Mouse (Mus musculus) cerebellum, postnatal 14 days (tissue): ENCODE data around the gene Ift43.

Source experiments
- DNase-seq, 2 experiments: peaks; one replicate each; pipeline ENCODE4 v3.0.0; 2021; ENCODE audit warnings: mixed read lengths in 2 of 2

The Ift43 gene

DNA sequence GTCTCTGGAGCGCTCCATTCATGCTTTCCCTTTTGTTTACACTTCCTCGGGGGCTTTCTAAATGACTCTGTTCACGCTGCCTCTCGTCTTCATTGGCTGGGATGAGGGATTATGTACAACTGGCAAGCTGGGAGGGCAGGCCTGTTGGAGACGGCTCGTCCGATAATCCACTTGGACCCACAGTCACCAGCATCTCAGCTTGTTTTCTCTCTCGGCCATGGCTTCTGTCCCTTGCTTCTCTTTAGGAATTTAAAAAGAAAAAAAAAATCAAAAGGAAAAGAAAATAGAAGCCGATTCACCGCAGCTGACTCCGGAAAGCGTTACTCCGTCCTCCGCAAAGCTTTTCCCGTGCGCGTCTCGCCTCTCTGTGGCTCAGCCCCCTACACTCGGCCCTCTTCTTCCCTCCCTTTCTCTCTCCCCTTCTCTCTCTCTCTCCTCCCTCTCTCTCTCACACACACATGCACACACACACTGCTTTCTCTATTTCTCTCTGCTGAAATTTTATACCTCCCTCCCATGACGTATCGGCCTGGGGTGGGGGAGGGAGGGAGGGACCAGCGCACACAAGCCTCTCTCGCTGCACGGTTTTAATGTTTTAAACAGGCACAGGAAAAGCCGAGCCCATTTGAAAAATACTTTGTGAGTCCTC is 3.7 kb upstream of the Ift43 start, which contains the start of gene Tgfb3:
TSS of gene Tgfb3 (minus strand) at position 489 of the 649 bp plus-strand sequence.
- DNase-seq, result peak; percentile 36 to 55

- peak; percentile 97 for DNase-seq
Measured at GRCm38 (mm10) chr12:86079202-86079667, 3.1 kb upstream of the Ift43 start.

- no peak for DNase-seq
Measured at GRCm38 (mm10) chr12:86085873-86086272, 3.5 kb downstream of the Ift43 start.

DNA sequence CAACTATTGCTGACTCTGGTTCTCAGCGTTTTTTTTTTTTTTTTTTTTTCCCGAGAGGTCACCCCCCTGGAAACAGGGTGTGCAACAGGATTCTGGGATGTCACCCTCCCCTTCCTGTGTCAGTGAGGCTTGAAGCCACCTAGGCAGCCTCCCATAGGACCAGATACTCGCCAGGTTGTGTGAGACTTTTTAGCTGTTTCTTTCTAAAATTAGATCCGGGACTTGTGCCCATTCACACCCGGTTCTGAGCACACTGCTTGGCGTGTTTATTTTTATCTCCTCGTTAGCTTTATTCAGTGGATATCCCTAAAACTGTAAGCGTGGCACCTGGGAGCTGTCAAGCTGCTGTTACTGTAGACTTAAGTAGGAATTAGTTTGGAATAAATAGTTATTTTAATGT is 4.2 kb downstream of the Ift43 start:
- no peak for DNase-seq

DNA sequence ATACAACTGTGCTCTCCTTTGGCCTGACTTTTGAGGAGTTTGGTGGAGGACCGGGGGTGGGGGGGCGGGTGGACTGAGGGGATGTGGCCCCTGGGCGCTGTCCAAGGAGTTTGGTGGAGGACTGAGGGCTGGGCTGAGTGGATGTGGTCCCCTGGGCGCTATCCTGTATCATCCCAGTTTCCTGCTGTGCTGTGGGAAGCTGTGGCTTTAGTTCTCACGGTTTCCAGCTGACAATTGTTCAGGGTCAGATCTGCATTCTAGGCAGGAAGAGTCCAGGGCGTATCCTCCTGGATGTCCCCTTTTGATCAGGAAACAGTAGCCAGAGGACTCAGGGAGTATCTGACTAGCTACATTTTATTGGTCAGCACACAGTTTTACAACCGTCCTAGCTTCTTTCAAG is 5.7 kb downstream of the Ift43 start:
- DNase-seq, result no peak

DNA sequence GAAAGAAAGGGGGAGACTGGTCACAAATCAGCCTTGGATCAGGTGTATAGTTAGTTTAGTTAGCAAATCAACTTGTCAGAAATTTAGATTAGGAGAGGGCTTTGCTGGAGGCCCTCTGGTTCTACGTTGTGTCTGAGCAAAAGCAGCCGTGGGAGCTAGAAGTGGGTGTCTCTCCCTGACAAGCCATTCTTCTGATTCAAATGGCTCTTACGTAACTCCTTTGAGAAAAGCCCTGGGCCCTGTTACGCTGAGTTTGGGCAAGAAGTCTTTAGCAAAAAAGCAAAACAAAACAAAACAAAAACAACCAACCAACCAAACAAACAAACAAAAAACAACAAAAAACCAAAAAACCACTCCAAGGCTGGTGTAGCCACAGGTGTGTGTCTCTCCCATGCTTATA is 8.4 kb downstream of the Ift43 start:
- DNase-seq, result no peak

- peak; percentile 49 to 50 for DNase-seq
Measured at GRCm38 (mm10) chr12:86091601-86092132, 9.3 kb downstream of the Ift43 start.

- no peak for DNase-seq
Measured at GRCm38 (mm10) chr12:86094075-86094474, 11.7 kb downstream of the Ift43 start.

DNA sequence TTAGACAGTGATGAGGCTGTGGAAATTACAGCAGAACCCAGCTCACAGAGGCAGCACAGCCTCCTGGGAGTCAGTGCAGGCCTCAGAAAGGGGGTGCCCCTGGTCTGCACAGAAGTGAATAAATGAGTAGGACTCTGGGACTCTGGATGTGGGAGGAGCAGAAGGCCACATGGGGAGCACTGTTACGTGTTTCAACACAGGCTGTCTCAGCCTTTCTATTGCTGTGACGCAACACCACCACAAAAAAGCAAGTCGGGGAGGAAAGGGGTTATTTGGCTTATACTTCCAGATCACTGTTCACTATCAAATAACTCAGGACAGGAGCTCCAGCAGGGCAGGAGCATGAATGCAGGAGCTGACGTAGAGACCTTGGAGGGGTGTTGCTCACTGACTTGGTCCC is 13.5 kb downstream of the Ift43 start:
- no peak for DNase-seq

GRCm38 (mm10) chr12:86097781-86098180 is 15.4 kb downstream of the Ift43 start:
- no peak for DNase-seq

DNA sequence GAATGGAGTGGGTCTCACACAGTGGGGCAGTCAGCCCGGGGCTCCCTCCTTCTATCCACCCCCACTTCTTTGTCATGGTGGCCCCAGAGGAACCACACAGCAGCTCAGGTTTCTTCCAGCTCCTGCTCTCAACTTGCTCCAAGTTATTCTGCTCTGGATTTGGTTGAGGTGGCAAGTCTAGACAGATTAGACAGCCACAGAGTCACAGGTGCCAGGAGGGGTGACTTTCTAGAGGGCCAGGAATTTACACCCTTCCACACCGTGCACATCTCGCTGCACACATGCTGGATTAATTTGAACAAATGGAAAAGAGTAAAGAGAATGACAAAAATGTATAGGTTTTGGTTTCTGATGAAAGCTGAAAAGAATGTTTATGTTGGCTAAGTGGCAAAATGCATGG is 18.4 kb downstream of the Ift43 start:
- no peak for DNase-seq

DNA sequence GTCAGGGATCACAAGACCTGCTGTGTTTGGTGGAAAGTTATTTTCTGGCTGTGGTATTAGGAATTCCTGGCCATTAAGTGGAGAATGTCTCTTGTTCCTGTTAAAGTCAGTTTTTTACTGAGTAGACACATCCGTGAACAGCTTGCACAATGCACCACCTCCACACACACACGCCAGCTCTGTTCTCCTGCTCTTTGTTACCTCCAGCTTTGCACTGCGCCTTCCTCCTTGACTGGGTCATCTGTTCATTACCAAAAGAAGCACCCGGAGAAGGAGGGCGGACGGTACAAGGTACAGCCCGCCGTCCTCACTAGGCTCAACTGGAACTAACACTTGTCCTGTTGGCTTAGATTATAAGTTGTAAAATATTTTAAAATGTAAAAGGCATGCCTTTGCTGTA is 20.3 kb downstream of the Ift43 start:
- DNase-seq, result no peak

DNA sequence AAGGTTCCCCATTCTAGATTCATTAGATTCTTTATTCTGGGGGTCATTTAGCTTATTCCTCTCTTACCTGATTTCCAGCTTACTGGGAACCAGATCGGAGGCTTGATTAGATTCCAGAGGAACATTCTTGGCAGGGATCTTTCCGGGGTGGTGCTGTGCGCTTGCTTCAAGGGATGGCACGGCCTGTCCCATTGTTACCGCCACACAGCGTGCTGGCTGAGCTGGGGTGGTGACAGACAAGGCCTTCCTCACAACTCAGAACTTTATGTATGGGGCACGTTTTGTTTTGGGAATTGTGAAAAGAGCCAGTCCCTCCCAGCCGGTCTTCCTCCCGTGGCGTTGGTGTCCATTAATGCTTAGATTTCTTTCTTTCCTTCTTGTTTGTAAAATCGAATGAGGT is 21.1 kb downstream of the Ift43 start:
- no peak for DNase-seq

GRCm38 (mm10) chr12:86103852-86104251 is 21.5 kb downstream of the Ift43 start:
- DNase-seq, result no peak

- no peak for DNase-seq
Measured at GRCm38 (mm10) chr12:86104297-86104696, 22.0 kb downstream of the Ift43 start.

- DNase-seq, result no peak
Measured at GRCm38 (mm10) chr12:86105546-86105945, 23.2 kb downstream of the Ift43 start.

DNA sequence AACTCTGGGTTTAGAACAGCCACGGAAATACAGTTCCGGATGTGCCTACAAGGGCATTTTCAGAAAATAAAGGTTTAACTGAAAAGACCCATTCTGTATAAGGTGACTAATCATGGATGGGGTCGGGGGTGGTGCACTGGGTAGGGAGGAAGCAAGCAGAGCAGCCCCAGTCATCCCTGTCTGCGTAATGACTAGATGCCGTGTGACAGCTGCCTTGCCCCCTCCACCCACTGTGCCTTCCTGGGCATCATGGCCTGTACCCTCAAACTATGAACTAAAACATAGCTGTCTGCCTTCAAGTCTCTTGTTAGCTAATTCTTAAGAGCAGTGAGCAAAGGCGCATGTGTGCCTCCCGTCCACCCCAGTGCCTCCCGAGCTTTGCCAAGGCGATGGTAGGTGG is 23.7 kb downstream of the Ift43 start:
- no peak for DNase-seq

DNA sequence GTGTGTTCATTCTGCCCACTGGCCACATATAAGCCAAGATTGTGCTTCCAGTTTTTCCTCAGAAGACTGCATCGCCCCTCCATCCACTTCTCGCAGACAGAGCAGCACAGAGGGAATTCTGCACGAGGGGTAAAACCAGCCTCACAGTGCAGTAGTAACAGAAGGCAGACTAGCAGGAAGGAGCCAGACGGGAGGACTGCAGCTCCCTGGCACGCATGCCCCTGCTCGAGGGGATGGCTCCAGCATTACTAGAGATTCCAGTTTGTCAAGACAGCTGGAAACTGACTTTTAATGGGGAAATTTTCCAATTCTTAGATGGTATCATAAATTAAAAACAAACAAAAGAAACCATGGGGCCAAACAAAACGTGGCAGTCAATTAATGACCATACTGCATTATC is 25.3 kb downstream of the Ift43 start:
- peak; percentile 52 to 60 for DNase-seq

DNA sequence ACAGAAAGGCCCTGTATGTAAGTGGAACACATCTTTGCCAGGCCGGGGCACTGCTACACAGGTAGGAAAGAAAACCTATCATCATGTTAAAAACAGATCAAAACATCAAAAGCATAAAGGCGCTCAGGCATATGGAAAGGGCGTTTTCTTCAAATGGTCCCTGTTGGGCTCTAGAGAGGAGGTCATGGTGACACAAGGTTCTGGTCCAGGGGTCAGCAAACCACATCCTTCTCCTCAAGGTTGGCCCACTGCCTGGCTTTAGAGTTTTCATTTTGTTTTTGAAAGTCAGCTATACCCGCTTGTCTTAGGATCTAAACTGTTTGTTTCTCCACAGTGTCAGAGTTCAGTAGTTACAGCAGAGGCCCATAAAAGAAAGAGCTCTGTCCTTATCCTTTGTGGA is 27.2 kb downstream of the Ift43 start:
- DNase-seq, result no peak

DNA sequence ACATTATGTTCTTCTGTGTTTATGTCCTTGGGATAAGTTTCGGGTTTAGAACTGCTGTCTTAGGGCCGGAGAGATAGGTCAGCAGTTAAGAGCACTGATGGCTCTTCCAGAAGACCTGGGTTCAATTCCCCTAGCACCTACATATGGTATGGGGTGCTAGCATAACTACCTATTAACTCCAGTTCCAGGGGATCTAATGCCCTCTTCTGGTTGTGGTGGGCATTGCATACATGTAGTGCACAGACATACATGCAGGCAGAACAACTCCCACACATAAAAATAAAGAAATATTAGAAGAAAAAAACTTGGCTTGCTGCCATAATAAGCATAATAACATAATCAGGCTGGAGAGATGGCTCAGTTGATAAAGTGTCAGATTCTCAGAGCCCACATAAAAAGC is 28.3 kb downstream of the Ift43 start:
- peak; percentile 60 to 71 for DNase-seq

GRCm38 (mm10) chr12:86116295-86116835 is 34.0 kb downstream of the Ift43 start:
- peak; percentile 71 for DNase-seq

- peak in 1 of 2 experiments; percentile 38 for DNase-seq
Measured at GRCm38 (mm10) chr12:86124016-86124415, 41.7 kb downstream of the Ift43 start.

GRCm38 (mm10) chr12:86128122-86128521 is 45.8 kb downstream of the Ift43 start:
- DNase-seq, result no peak

DNA sequence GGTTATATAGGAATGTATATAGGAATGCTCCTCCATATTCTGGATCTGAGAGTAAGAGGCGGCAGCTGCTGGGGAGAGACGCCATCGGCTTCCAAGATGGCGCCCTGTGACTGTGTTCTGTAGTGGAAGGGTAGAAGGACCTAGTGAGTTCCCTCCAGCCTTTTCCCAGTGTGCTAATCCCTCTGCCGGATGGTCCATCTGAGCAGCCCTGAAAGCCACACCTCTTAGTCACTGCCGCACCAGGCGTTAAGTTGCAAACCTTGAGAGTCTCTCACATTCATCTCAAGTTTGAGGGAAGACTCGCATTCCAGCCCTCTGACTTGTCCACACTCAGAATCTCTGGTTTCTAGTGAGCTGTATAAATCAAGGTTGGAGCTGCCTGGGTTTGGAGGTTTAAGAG is 46.7 kb downstream of the Ift43 start:
- no peak for DNase-seq

GRCm38 (mm10) chr12:86129696-86130095 is 47.4 kb downstream of the Ift43 start:
- no peak for DNase-seq
